Mouse (Mus musculus): ENCODE measurements around the gene Eif3a. TPM values are rescaled to one million over a fixed set of nuclear protein-coding genes. Genes with fewer than 3 reads are reported as not detected.

Gene Eif3a
- polyA plus RNA-seq (2014; fragmentation: Nextera tagmentation; extraction: Ambion mirVana), result 191 and 209 TPM in 2 replicates

DNA sequence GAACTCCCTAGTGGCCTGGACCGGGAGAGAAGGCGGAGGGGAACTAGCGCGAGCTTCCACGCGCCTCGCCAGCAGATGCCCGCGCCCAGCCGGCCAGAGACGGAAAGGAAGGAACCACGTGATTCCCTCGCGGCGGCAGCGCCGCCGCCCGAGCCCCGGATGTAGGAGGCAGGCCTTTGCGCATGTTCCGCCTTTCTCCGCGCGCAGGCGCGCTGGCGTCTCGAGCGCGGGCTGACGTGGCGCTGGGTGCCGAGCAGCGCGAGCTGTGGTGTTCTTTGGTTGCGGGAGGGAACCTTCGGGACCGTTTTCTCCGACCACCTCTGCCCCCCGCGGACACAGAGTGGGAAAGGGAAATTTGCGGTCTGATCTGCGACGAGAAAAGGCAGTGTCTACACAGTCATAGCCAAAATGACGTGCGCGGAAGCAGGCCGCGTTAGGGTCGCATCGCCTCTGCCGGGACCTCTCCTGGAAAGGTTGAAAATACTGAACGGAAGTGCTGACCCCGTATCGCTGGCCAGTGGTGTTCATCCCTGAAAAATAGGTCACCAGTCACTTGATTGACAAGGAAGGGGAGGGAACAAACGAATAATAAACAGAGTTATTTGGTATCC is at the start of gene Eif3a:
Gene Eif3a (minus strand): TSS at position 108 of the 611 bp plus-strand sequence.
- 0% methylated on average over 51 of the region's 57 CpGs for WGBS
- Histone ChIP-seq H3K27ac (ENCODE audit: low read depth, low read length) (peak within 1 kb of the TSS; percentile 91), H3K4me2 (replicated peaks; ENCODE audit: low read depth, low read length) (peak within 1 kb of the TSS; percentile 74), H3K9ac (ENCODE audit: low read depth, low read length) (peak within 1 kb of the TSS; percentile 100), H3K27me3 (ENCODE audit: control insufficient read depth, insufficient read depth, low read length) (no peaks in the 10 kb centered on the region), H3K36me3 (ENCODE audit: control insufficient read depth, insufficient read depth, low read length) (0 out of 2 replicates have a peak, but pooled peaks cover 2% of the 10 kb centered on the region), H3K4me3 (ENCODE audit: low read length) (peak within 1 kb of the TSS; percentile 99), H3K4me1 (ENCODE audit: control insufficient read depth, insufficient read depth, low read length) (peaks cover 14% of the 10 kb centered on the region), H3K9me3 (ENCODE audit: control insufficient read depth, low read length) (no peaks in the 10 kb centered on the region)
- peak; percentile 96 for ATAC-seq (ENCODE audit: low FRiP score, low TSS enrichment)

DNA sequence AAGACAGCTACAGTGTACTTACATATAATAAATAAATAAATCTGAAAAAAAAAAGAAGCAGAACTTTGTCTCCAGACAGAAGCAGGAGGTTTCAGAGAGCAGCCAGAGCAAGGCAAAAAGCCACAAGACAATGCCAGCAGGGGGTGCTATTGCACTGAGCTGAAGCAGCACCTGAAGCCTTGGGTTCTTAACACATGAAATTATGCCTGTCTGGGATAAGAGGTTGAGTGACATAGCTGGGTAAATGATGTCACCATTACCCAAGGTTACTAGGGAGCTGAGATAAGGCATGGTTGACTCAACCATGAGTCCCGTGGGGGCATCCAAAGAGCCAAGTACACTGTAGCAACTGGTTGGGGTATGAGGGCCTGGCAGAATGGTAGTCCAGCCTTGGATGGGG is 47.3 kb upstream of the Eif3a start:
- 0 out of 2 replicates have a peak, but pooled peaks have one; percentile 32 for ATAC-seq (ENCODE audit: low FRiP score, low TSS enrichment)
- H3K4me1 ChIP-seq (ENCODE audit: control insufficient read depth, insufficient read depth, low read length), result no peaks in the 10 kb centered on the region
- no peak overlapping the region for H3K9ac ChIP-seq (ENCODE audit: low read depth, low read length)

DNA sequence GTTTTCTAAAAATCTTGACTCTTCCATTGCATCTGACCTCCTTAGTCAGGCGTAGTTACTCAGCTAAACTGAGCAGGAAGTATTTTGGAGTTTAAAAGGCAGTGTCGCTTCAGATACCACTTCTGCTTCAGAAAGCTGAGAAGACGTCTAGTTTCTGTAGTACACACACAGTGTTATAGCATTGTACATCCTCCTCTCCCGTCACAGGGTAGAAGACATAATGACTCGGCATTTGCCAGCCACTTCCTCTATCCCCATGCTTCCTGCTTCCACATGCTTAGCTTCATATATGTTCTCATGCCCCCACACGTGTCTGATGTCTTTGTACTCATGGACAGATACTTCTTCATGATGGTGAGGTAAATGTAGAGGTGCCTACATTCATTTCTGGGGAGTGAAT is 28.2 kb upstream of the Eif3a start:
- peaks cover 59% of the 10 kb centered on the region for H3K36me3 ChIP-seq (ENCODE audit: control insufficient read depth, insufficient read depth, low read length)
- no peaks in the 10 kb centered on the region for H3K9me3 ChIP-seq (ENCODE audit: control insufficient read depth, low read length)
- no peak overlapping the region for H3K4me3 ChIP-seq (ENCODE audit: low read length)
- H3K4me1 ChIP-seq (ENCODE audit: control insufficient read depth, insufficient read depth, low read length), result no peaks in the 10 kb centered on the region
- no peak for ATAC-seq (ENCODE audit: low FRiP score, low TSS enrichment)
- H3K9ac ChIP-seq (ENCODE audit: low read depth, low read length), result no peak overlapping the region
- no peaks in the 10 kb centered on the region for H3K27me3 ChIP-seq (ENCODE audit: control insufficient read depth, insufficient read depth, low read length)
- H3K4me2 ChIP-seq (replicated peaks; ENCODE audit: low read depth, low read length), result no peak overlapping the region
- WGBS, result 89% methylated on average over 6 of the region's 6 CpGs
- no peak overlapping the region for H3K27ac ChIP-seq (ENCODE audit: low read depth, low read length)

More for the DNA sequence above, 47.3 kb upstream of the Eif3a start:
- H3K9me3 ChIP-seq (ENCODE audit: control insufficient read depth, low read length), result no peaks in the 10 kb centered on the region
- H3K27ac ChIP-seq (ENCODE audit: low read depth, low read length), result no peak overlapping the region
- peaks cover 47% of the 10 kb centered on the region for H3K36me3 ChIP-seq (ENCODE audit: control insufficient read depth, insufficient read depth, low read length)
- WGBS, result 91% methylated on average over 1 of the region's 1 CpGs
- H3K4me3 ChIP-seq (ENCODE audit: low read length), result no peak overlapping the region
- no peak overlapping the region for H3K4me2 ChIP-seq (replicated peaks; ENCODE audit: low read depth, low read length)
- no peaks in the 10 kb centered on the region for H3K27me3 ChIP-seq (ENCODE audit: control insufficient read depth, insufficient read depth, low read length)

DNA sequence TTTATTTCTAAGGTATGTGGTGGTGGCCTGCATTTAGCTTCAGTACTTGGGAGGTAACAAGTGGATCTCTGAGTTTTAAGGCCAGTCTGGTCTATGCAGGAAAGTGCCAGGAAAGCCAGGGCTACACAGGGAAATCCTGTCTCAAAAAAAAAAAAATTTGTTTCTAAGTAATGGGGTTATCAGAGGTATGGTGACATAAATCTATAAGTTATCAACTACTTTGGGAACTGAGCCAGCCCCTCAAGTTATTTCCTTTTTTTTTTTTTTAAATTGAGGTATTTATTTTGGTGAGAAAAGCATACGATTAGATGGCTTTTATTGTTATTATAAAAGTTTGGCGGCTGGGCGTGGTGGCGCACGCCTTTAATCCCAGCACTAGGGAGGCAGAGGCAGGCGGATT is 22.7 kb upstream of the Eif3a start:
- H3K27ac ChIP-seq (ENCODE audit: low read depth, low read length), result no peak overlapping the region
- peaks cover 25% of the 10 kb centered on the region for H3K36me3 ChIP-seq (ENCODE audit: control insufficient read depth, insufficient read depth, low read length)
- H3K4me3 ChIP-seq (ENCODE audit: low read length), result no peak overlapping the region
- no peaks in the 10 kb centered on the region for H3K9me3 ChIP-seq (ENCODE audit: control insufficient read depth, low read length)
- peaks cover 10% of the 10 kb centered on the region for H3K4me1 ChIP-seq (ENCODE audit: control insufficient read depth, insufficient read depth, low read length)
- 93% methylated on average over 6 of the region's 6 CpGs for WGBS
- no peak for ATAC-seq (ENCODE audit: low FRiP score, low TSS enrichment)
- no peak overlapping the region for H3K4me2 ChIP-seq (replicated peaks; ENCODE audit: low read depth, low read length)
- H3K9ac ChIP-seq (ENCODE audit: low read depth, low read length), result no peak overlapping the region
- no peaks in the 10 kb centered on the region for H3K27me3 ChIP-seq (ENCODE audit: control insufficient read depth, insufficient read depth, low read length)

DNA sequence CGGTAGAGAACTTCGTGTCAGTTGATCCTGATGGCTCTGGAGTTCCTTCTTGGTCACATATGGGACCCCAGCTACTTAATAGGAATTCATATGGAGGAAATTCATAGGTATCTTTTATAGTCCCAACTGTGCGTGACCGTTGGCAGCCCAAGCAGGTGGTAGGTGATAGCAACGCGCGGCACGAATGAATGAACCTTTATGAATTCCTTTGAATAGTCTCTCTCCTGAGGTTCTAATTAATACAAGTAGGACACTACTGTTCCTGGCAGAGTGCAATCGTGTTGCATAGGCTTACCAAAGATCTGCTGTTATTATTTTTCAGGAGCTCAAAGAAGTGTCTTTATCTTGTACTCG is 21.6 kb upstream of the Eif3a start:
- 24% methylated on average over 10 of the region's 10 CpGs for WGBS
- H3K9me3 ChIP-seq (ENCODE audit: control insufficient read depth, low read length), result no peaks in the 10 kb centered on the region
- ATAC-seq (ENCODE audit: low FRiP score, low TSS enrichment), result no peak

DNA sequence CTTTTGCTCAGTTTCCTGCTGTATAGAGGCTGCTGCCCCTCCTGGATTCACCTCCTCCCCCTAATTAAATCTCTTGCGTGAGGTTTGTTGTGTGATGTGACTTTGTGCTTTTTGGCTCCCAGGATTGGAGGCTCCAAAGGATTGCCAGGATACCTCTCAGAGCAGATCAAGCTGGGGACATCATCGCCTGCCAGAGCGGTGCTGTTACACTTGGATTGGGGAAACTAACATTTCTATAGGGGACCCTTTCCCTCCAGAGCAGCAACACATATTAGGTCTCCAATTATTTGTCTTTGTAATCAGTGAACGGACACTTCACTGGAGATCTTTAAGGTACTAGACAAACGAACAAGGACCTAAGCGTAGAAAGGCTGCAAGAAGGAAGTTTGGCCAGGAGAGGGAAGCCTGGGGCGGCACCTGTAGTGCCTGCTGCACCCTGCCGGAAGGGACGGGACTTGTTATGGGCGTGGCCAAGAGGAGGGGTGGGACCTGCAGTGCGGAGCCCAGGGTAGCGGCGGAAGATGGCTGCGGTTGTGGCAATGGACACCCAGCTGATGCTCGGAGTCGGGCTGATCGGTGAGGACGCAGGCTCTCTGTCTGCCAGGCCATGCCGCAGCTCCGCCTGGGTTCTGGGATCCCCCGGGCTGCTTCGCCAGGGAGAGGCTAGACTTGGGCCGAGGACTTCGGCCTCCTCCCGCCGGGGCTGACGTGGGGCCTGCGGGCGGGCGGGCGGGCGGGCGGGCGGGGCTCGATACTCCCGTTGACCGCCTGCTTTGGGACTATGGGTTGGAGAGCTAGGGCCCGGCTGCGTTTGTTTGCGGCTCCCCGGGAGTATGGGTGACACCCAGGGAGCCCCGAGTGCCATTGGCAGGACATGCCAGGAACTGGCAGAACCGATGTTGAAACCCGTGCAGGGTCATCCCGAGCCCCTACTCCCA is 20.9 kb upstream of the Eif3a start, which contains the start of gene Fam45a:
Gene Fam45a (plus strand): TSS at position 488 of the 938 bp plus-strand sequence.
- H3K4me3 ChIP-seq (ENCODE audit: low read length), result peak within 1 kb of the TSS; percentile 83
- ATAC-seq (ENCODE audit: low FRiP score, low TSS enrichment), result peak; percentile 100
- H3K27me3 ChIP-seq (ENCODE audit: control insufficient read depth, insufficient read depth, low read length), result no peaks in the 10 kb centered on the region
- 3% methylated on average over 36 of the region's 45 CpGs for WGBS
- H3K4me2 ChIP-seq (replicated peaks; ENCODE audit: low read depth, low read length), result peak within 1 kb of the TSS; percentile 75
- 0 out of 2 replicates have a peak within 1 kb of the TSS, but pooled peaks have one; percentile 5 for H3K27ac ChIP-seq (ENCODE audit: low read depth, low read length)
- no peaks in the 10 kb centered on the region for H3K9me3 ChIP-seq (ENCODE audit: control insufficient read depth, low read length)
- peak within 1 kb of the TSS; percentile 84 for H3K9ac ChIP-seq (ENCODE audit: low read depth, low read length)
- H3K36me3 ChIP-seq (ENCODE audit: control insufficient read depth, insufficient read depth, low read length), result peaks cover 11% of the 10 kb centered on the region; the same call in 1 of the 2 replicates
- peaks cover 10% of the 10 kb centered on the region for H3K4me1 ChIP-seq (ENCODE audit: control insufficient read depth, insufficient read depth, low read length)

More for the DNA sequence above, 21.6 kb upstream of the Eif3a start:
- Histone ChIP-seq H3K4me3 (ENCODE audit: low read length) (peak overlapping the region; percentile 83), H3K9ac (ENCODE audit: low read depth, low read length) (peak overlapping the region; percentile 84), H3K36me3 (ENCODE audit: control insufficient read depth, insufficient read depth, low read length) (peaks cover 18% of the 10 kb centered on the region), H3K4me2 (replicated peaks; ENCODE audit: low read depth, low read length) (peak overlapping the region; percentile 75), H3K27ac (ENCODE audit: low read depth, low read length) (no peak overlapping the region), H3K4me1 (ENCODE audit: control insufficient read depth, insufficient read depth, low read length) (peaks cover 10% of the 10 kb centered on the region), H3K27me3 (ENCODE audit: control insufficient read depth, insufficient read depth, low read length) (no peaks in the 10 kb centered on the region)

DNA sequence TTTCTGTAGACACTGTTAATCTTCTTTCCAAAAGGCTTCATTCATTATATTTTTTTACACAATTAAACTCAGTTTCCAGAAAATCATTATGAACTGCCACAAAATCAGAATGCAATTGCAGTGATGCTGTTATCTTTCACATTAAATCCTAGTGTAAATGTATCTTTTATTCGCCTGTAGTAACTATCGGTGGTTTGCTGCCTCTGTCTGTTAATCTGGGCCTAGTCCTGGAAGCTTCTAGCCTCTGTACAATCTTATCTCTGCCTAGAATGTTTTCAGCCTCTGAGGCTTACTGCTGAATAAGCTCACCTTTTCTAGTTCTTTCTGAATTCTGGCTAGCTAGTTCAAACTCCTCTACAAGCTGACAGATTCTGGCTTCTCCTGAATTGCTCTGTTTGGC is 19.5 kb upstream of the Eif3a start:
- H3K27ac ChIP-seq (ENCODE audit: low read depth, low read length), result no peak overlapping the region
- H3K9me3 ChIP-seq (ENCODE audit: control insufficient read depth, low read length), result no peaks in the 10 kb centered on the region
- no peak overlapping the region for H3K4me3 ChIP-seq (ENCODE audit: low read length)
- H3K27me3 ChIP-seq (ENCODE audit: control insufficient read depth, insufficient read depth, low read length), result no peaks in the 10 kb centered on the region
- no peak overlapping the region for H3K9ac ChIP-seq (ENCODE audit: low read depth, low read length)
- no peak for ATAC-seq (ENCODE audit: low FRiP score, low TSS enrichment)
- 92% methylated on average over 2 of the region's 2 CpGs for WGBS
- H3K4me1 ChIP-seq (ENCODE audit: control insufficient read depth, insufficient read depth, low read length), result peaks cover 10% of the 10 kb centered on the region
- no peak overlapping the region for H3K4me2 ChIP-seq (replicated peaks; ENCODE audit: low read depth, low read length)
- H3K36me3 ChIP-seq (ENCODE audit: control insufficient read depth, insufficient read depth, low read length), result peaks cover 3% of the 10 kb centered on the region; the same call in 1 of the 2 replicates

DNA sequence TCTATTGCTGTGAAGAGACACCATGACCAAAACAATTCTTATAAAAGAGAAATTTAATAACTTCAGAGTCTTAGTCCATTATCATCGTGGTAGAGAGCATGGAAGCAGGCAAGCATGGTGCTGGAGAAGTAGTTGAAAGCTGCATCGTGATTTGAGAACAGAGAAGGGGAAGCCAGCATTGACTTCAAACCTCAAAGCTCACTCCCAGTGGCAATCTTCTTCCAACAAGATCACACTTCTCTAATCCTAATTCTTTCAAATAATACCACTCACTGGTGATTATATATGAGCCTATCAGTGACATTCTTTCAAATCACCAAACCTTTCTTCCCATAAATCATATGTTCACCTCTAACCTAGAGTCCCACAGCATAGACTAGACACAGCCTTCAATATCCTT is 14.4 kb upstream of the Eif3a start:
- 67% methylated on average over 2 of the region's 2 CpGs for WGBS
- no peaks in the 10 kb centered on the region for H3K9me3 ChIP-seq (ENCODE audit: control insufficient read depth, low read length)
- no peak overlapping the region for H3K4me3 ChIP-seq (ENCODE audit: low read length)

More for the DNA sequence above, 14.4 kb upstream of the Eif3a start:
- Histone ChIP-seq H3K4me1 (ENCODE audit: control insufficient read depth, insufficient read depth, low read length) (no peaks in the 10 kb centered on the region), H3K27ac (ENCODE audit: low read depth, low read length) (no peak overlapping the region), H3K36me3 (ENCODE audit: control insufficient read depth, insufficient read depth, low read length) (no peaks in the 10 kb centered on the region), H3K9ac (ENCODE audit: low read depth, low read length) (no peak overlapping the region), H3K27me3 (ENCODE audit: control insufficient read depth, insufficient read depth, low read length) (no peaks in the 10 kb centered on the region), H3K4me2 (replicated peaks; ENCODE audit: low read depth, low read length) (no peak overlapping the region)
- no peak for ATAC-seq (ENCODE audit: low FRiP score, low TSS enrichment)

Measured in kidney, embryonic 14.5 days (tissue).